Mouse (Mus musculus): ENCODE data around the gene Pdlim1. TPM values are rescaled to one million over a fixed set of nuclear protein-coding genes. Genes with fewer than 3 reads are reported as not detected.

The Pdlim1 gene
- polyA plus RNA-seq, 1 experiment from 2014 or later, result 55.3 TPM

Other genes starting within 250 kb of the Pdlim1 start
- not detected in 2 replicates for gene Cyp2c54, start 198.0 kb downstream of the Pdlim1 start, polyA plus RNA-seq (2016; fragmentation: Nextera tagmentation; extraction: Ambion mirVana)
- not detected in 2 replicates for gene Cyp2c50, start 182.2 kb downstream of the Pdlim1 start, polyA plus RNA-seq (2016; fragmentation: Nextera tagmentation; extraction: Ambion mirVana)
- gene Cyp2c70, start 84.5 kb downstream of the Pdlim1 start, polyA plus RNA-seq (2016; fragmentation: Nextera tagmentation; extraction: Ambion mirVana), result not detected in 2 replicates
- gene Sorbs1, start 241.9 kb upstream of the Pdlim1 start, polyA plus RNA-seq (2016; fragmentation: Nextera tagmentation; extraction: Ambion mirVana), result 101 and 106 TPM in 2 replicates

Measured in hindbrain, embryonic 12.5 days (tissue).